Mouse (Mus musculus) heart, postnatal 0 days (tissue): Measurements from ENCODE around the gene Zfp473. TPM values are rescaled to one million over a fixed set of nuclear protein-coding genes. Genes with fewer than 3 reads are reported as not detected.
A peak's percentile ranks its signal among the peaks of the same experiment; 100 is the strongest.

Experiments used
- ATAC-seq: fragments of 200-750 bp; cut with Nextera tagmentation; 2 replicates; pipeline ENCODE4 v1.8.0; 2017; ENCODE audit warnings: low read depth, moderate number of reproducible peaks, moderate library complexity; ENCODE audit not compliant: insufficient read depth
- DNase-seq: peaks from one replicate; pipeline ENCODE4 v3.0.0-alpha.2; 2016; ENCODE audit warnings: low spot score
- H3K27ac ChIP-seq: fragments of 300-500 bp; sonication (generic); 2 replicates; pipeline ENCODE4 v1.5.1; 2014; ENCODE audit warnings: low read depth, mild to moderate bottlenecking
- H3K27me3 ChIP-seq: fragments of 300-500 bp; sonication (generic); 2 replicates; pipeline ENCODE4 v1.6.1; 2014; ENCODE audit warnings: low read length, mixed read lengths; ENCODE audit not compliant: control insufficient read depth, insufficient read depth
- H3K36me3 ChIP-seq: fragments of 300-500 bp; sonication (generic); replicated peaks from 2 replicates; pipeline ENCODE4 v1.6.1; 2014; ENCODE audit warnings: low read length, mixed read lengths; ENCODE audit not compliant: control insufficient read depth, insufficient read depth
- H3K4me1 ChIP-seq: fragments of 300-500 bp; sonication (generic); 2 replicates; pipeline ENCODE4 v1.6.1; 2014; ENCODE audit warnings: antibody characterized with exemption; ENCODE audit not compliant: control insufficient read depth, insufficient read depth
- H3K4me2 ChIP-seq: fragments of 300-500 bp; sonication (generic); 2 replicates; pipeline ENCODE4 v1.6.1; 2014; ENCODE audit warnings: low read depth, mild to moderate bottlenecking, low read length, moderate library complexity
- H3K4me3 ChIP-seq: fragments of 300-500 bp; sonication (generic); 2 replicates; pipeline ENCODE4 v1.5.1; 2014; ENCODE audit warnings: low read depth, low read length
- H3K9ac ChIP-seq: fragments of 300-500 bp; sonication (generic); replicated peaks from 2 replicates; pipeline ENCODE4 v1.6.1; 2014; ENCODE audit warnings: low read depth, low read length, mixed read lengths
- H3K9me3 ChIP-seq: fragments of 300-500 bp; sonication (generic); replicated peaks from 2 replicates; pipeline ENCODE4 v1.6.1; 2016; ENCODE audit warnings: low read length; ENCODE audit not compliant: control insufficient read depth
- CTCF ChIP-seq: IDR thresholded peaks from 2 replicates; pipeline ENCODE4 v1.5.1; 2016; ENCODE audit warnings: antibody characterized with exemption, control low read depth, low read depth
- EP300 ChIP-seq: IDR thresholded peaks from 2 replicates; pipeline ENCODE4 v1.6.1; 2016; ENCODE audit warnings: antibody characterized with exemption, low read depth
- WGBS: fragments of 180-500 bp; shearing (Covaris S2); extraction: QIAGEN DNeasy Blood & Tissue Kit; methylation state at CpG from one replicate; pipeline ENCODE4 v1.1.7; 2014; 5-methylcytosine and 5-hydroxymethylcytosine counted together
- polyA plus RNA-seq: library from polyadenylated mRNA; unstranded; fragments of >200 nt; fragmentation: Nextera tagmentation; extraction: Ambion mirVana; gene quantifications from 2 replicates; pipeline ENCODE4 v1.2.1, GENCODE M21; 2015
- total RNA-seq: library from RNA; depleted of rRNA; stranded (reverse); fragments of >200 nt; gene quantifications from 2 replicates; pipeline ENCODE4 v1.2.3, GENCODE M21; 2014; ENCODE audit warnings: low replicate concordance

The Zfp473 gene
- total and polyA plus RNA-seq, 2 experiments from 2014 or later: 0.15 to 0.46 TPM

GRCm38 (mm10) chr7:44705086-44705485 is 45.8 kb downstream of the Zfp473 start:
- WGBS: 80% methylated on average over 4 of the region's 4 CpGs
- H3K9ac ChIP-seq: no peak overlapping the region
- no peaks in the 10 kb centered on the region for H3K4me1 ChIP-seq
- DNase-seq (no peak), ATAC-seq (no peak)
- TF ChIP-seq EP300 (no peak), CTCF (no peak)
- 0 out of 2 replicates have a peak, but pooled peaks cover 3% of the 10 kb centered on the region for H3K9me3 ChIP-seq
- H3K36me3 ChIP-seq: no peaks in the 10 kb centered on the region
- H3K4me2 ChIP-seq: no peak overlapping the region
- H3K27me3 ChIP-seq: no peaks in the 10 kb centered on the region
- H3K4me3 ChIP-seq: no peak overlapping the region
- no peak overlapping the region for H3K27ac ChIP-seq

GRCm38 (mm10) chr7:44704363-44704762 is 46.5 kb downstream of the Zfp473 start:
- TF ChIP-seq EP300 (no peak), CTCF (peak; percentile 52)
- no peak overlapping the region for H3K27ac ChIP-seq
- no peaks in the 10 kb centered on the region for H3K36me3 ChIP-seq
- H3K4me1 ChIP-seq: no peaks in the 10 kb centered on the region
- no peak overlapping the region for H3K4me2 ChIP-seq
- H3K9me3 ChIP-seq: 0 out of 2 replicates have a peak, but pooled peaks cover 3% of the 10 kb centered on the region
- no peak for DNase-seq
- H3K27me3 ChIP-seq: no peaks in the 10 kb centered on the region
- no peak for ATAC-seq
- no peak overlapping the region for H3K4me3 ChIP-seq
- WGBS: 53% methylated on average over 3 of the region's 3 CpGs
- H3K9ac ChIP-seq: no peak overlapping the region

DNA sequence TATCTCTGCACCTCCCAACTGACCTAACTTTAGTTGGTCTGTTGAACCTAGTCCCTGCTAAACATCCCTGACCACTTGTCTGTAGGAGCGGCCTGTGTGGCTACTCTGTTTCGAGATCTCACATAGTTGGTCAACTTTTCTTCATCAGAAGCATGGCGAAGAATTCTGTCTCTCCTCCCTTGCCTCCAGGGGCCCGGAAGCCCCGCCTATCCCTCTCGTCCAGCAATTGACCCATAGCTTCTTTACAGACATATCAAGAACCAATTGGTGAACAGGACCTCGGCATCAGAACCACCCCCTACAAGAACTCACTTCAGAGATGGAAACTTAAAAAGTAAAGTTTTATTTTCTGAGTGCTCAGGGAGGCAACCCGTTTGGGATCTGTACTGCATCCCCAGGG is 47.9 kb downstream of the Zfp473 start:
- no peaks in the 10 kb centered on the region for H3K36me3 ChIP-seq
- no peak for DNase-seq
- 0 out of 2 replicates have a peak, but pooled peaks cover 3% of the 10 kb centered on the region for H3K9me3 ChIP-seq
- H3K4me2 ChIP-seq: no peak overlapping the region
- no peak overlapping the region for H3K4me3 ChIP-seq
- no peak for ATAC-seq
- WGBS: 64% methylated on average over 8 of the region's 8 CpGs
- H3K4me1 ChIP-seq: no peaks in the 10 kb centered on the region
- H3K9ac ChIP-seq: no peak overlapping the region
- H3K27me3 ChIP-seq: no peaks in the 10 kb centered on the region
- H3K27ac ChIP-seq: no peak overlapping the region
- no peak for TF ChIP-seq CTCF
- TF ChIP-seq EP300: no peak

- TF ChIP-seq CTCF: peak; percentile 62
- TF ChIP-seq EP300: no peak
- no peak overlapping the region for H3K9ac ChIP-seq
- peak; percentile 40; the same call in 1 of the 2 replicates for ATAC-seq
- H3K9me3 ChIP-seq: 0 out of 2 replicates have a peak, but pooled peaks cover 3% of the 10 kb centered on the region
- no peak overlapping the region for H3K4me3 ChIP-seq
- 0 out of 2 replicates have a peak, but pooled peaks cover 6% of the 10 kb centered on the region for H3K4me1 ChIP-seq
- H3K27ac ChIP-seq: no peak overlapping the region
- no peaks in the 10 kb centered on the region for H3K36me3 ChIP-seq
- DNase-seq: peak; percentile 34
- H3K27me3 ChIP-seq: no peaks in the 10 kb centered on the region
- 5% methylated on average over 6 of the region's 6 CpGs for WGBS
- H3K4me2 ChIP-seq: no peak overlapping the region
Observed at GRCm38 (mm10) chr7:44701921-44702320, 48.9 kb downstream of the Zfp473 start.

DNA sequence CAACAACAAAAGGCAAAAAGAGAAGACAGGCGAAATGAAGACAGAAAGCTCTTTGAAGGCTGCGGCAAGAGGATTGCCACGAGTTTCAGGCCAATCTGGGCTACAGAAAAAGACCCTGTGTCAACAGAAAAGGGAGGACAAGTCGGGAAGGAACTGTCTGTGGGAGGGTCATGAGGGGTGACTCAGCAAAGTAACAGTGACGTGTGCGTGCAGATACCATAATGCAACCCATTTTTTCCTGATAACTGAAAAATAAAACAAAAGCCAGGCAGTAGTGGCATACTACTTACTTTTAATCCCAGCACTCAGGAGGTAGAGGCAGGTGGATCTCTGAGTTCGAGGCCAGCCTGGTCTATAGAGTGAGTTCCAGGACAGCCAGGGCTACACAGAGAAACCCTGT is 52.9 kb downstream of the Zfp473 start:
- no peak for ATAC-seq

DNA sequence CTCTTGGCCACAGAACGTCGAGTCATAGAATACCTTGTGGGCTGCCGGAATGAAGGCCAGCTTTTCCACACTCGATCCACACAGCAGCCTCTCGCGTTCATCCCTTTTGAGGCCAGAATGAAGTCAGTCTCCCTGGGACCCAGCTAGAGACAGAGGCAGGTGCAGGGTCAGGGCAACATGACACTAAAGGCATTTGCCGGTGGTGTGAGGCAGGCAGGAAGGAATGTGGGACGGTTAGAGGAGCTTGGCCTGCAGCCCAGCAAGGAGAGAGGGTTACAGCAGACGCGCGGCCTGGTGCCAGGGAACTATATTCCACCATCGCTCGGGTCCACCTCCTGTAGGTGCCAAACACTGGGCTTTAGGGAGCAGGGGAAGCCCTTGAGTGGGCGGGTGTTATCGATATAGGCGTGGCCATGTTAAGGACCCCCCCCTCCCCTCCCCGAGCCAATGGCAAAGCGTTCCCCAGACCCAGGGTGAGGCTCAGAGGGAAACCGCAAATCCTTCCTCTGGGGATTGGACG is 53.6 kb downstream of the Zfp473 start:
- Histone ChIP-seq H3K4me3 (no peak overlapping the region), H3K27ac (peak overlapping the region; percentile 81), H3K4me1 (0 out of 2 replicates have a peak, but pooled peaks cover 9% of the 10 kb centered on the region), H3K9me3 (no peaks in the 10 kb centered on the region), H3K27me3 (no peaks in the 10 kb centered on the region), H3K9ac (no peak overlapping the region), H3K36me3 (no peaks in the 10 kb centered on the region), H3K4me2 (peak overlapping the region; percentile 6; the same call in 1 of the 2 replicates)
- TF ChIP-seq CTCF (no peak), EP300 (no peak)
- DNase-seq (peak; percentile 81), ATAC-seq (peak; percentile 91)
- WGBS: 6% methylated on average over 20 of the region's 20 CpGs

More for the DNA sequence above, 52.9 kb downstream of the Zfp473 start:
- no peak overlapping the region for H3K4me2 ChIP-seq
- no peak for TF ChIP-seq CTCF
- no peak for TF ChIP-seq EP300
- no peak for DNase-seq
- H3K4me3 ChIP-seq: no peak overlapping the region
- H3K27me3 ChIP-seq: no peaks in the 10 kb centered on the region
- WGBS: 53% methylated on average over 7 of the region's 7 CpGs
- H3K27ac ChIP-seq: no peak overlapping the region
- H3K9ac ChIP-seq: no peak overlapping the region
- no peaks in the 10 kb centered on the region for H3K36me3 ChIP-seq
- H3K4me1 ChIP-seq: 0 out of 2 replicates have a peak, but pooled peaks cover 9% of the 10 kb centered on the region
- no peaks in the 10 kb centered on the region for H3K9me3 ChIP-seq
